Mouse (Mus musculus) adrenal gland, adult (tissue): ENCODE measurements around the gene Kl.

Experiments
- DNase-seq, 2 experiments: peaks; one replicate each; pipeline ENCODE4 v3.0.0; 2022 to 2023; ENCODE audit warnings: low spot score in 1 of 2; ENCODE audit not compliant: inconsistent age in 2 of 2

Kl gene

DNA sequence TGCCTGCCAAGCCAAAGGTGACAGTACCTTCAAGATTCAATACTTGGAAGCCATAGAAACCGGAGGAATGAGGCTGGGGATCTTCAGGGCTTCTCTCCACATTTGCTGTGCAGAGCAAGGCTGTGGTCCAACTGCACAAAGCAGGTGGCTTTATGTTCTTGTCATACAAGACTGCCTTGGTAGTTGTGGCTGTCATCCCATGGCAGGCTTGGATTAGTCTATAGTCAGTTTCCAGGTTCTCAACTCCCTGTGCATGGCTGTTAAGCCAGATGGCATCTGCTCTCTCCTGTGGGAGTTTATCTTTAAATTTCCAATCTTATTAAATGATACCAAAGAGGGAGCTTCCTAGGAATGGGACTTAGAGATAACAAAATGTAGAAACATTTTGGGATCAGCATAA is 9.2 kb downstream of the Kl start:
- no peak for DNase-seq

DNA sequence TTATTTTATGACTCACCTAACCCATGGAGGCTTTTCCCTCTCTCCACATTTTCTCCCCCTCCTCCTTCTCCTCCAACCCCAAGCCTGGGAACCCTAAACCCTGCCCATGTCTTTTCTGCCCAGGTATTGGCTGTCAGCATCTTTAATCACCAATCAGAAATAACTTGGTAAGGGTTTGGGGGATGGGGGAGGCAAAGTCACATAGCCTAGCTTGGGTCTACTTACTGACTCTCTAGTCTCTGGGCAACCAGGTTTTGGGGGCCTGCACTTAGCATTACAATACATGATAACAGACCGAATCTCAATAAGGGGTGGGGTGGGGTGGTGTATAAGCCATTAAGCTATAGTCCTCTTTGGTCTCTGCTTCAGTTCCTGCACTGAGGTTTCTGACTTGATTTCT is 10.3 kb downstream of the Kl start:
- no peak for DNase-seq

GRCm38 (mm10) chr5:150967925-150968324 is 15.5 kb downstream of the Kl start:
- DNase-seq: no peak

DNA sequence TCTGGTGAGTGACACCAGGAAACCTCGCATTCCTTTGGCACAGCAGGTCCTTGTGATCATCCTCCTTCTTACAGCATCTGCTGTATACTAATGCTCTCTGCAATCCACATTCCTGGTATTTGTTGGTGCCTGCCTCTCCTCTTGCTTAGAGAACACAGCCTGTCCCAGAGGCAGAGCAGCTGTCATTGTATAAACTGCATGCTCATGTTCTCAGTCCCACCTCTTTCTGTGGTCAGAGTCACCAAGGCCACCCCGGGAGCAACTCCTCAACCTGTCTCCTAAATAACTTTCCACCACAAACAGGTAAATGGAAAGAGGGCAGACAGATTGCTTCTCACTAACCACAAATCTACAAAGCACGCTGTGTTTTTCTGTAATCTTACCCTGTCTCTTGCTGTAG is 18.1 kb downstream of the Kl start:
- no peak for DNase-seq

DNA sequence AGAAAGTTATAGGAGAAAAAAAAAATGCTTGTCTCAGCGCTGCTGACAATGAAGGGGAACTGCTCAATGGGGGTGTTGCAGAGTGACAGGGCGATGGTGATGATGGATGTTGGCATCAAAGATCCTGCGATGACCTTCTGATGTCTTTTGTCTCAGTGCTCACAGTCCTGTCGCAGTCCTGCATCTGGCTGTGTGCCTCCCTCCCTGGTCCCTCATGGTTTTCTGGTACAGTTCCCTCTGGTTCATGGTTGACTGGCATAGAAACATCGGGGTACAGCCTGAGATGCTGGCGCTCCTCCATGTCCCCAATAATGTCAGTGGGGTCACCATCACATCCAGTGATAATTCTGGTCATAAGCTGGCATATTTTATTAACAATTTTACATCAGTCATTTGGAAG is 18.7 kb downstream of the Kl start:
- no peak for DNase-seq

GRCm38 (mm10) chr5:150974226-150974625 is 21.8 kb downstream of the Kl start:
- DNase-seq: peak in 1 of 2 experiments; percentile 36

GRCm38 (mm10) chr5:150977383-150977958 is 25.1 kb downstream of the Kl start:
- no peak for DNase-seq

DNA sequence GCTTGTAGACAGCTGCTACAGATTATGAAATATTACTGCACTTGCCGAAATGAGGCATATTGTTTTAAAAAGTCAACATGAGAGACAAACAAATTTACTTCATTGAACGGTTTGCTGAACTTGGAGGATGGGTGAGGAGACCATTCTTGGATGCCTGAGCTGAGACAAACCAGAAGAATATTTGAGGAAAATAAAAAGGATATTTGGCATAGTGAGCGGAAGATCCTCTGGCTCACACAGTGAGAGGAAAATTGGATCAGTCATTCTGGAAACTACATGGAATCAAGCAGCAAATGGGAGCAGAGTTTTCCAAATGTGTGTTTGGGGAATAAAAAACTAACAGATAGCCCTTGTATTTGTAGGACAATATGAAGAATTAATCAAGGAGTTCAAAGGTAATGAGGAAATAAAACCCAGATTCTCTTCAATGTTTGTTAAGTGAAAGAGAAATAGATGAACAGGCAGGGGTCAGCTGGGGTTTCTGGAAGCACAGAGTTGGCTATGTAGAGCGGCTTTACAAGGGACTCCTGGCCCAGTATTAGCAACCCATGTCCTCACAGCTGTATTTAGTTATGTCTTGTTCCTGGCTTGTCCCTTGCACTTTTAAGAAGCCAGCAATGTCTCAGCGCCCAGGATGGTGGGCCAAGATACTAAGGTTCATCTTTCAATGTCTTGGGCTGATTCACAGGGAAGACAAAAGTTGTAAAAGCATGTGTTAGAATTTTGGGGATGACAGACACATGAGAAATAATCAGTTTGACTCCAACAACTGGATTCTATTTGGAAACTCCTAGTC is 27.1 kb downstream of the Kl start:
- DNase-seq: no peak

GRCm38 (mm10) chr5:150982082-150982481 is 29.7 kb downstream of the Kl start:
- DNase-seq: no peak

DNA sequence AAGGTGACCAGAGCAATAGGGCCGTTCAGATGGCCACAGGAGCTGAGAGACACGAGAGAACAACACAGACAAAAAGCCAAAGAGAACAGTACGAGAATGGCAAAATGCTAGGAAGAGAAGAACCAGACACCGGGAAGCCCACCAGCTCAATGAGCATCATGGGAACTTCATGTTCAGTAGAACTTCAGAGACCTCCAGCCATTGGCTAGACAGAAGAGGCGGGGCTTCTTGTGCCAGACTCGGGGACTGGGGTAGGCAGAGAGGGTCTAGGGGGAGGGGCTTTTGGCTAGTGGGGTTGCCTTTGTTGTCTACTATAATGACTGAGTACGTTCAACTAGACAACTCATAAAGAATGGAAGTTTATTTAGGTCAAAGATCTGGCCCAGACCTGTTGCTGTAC is 41.7 kb downstream of the Kl start:
- no peak for DNase-seq

DNA sequence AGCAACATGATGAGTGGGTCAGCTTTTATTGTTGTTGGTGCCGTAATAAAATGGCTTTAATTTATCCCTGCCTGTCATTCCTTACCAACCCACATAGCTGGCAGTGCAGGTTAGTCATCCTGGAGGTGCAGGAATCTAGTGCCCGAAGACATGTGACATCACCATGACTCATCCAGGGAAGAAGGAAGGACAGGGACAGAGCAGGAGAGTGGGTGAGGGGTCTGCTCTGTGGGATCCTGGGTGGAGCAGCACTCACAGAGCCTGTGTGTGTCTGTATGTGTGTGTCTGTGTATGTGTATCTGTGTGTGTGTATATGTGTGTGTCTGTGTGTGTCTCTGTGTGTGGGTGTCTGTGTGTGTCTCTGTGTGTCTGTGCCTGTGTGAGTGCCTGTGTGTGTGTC is 44.2 kb downstream of the Kl start:
- peak; percentile 47 to 69 for DNase-seq

GRCm38 (mm10) chr5:151001111-151001510 is 48.7 kb downstream of the Kl start:
- DNase-seq: no peak

DNA sequence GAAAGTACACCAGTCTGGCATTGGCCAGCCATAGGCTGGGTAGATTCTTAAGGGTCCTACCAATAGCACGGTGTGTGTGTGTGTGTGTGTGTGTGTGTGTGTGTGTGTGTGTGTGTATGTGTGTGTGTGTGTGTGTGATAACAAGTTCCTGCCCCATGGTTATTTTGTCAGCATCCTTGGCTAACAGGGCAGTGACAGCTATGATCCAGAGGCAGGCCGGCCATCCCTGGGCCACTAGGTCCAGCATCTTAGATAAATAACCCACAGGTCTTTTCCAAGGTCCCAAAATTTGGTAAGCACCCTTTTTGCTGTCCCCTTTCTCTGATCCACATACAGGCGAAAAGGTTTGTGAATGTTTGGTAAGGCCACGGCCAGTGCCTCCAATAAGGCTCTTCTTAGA is 49.6 kb downstream of the Kl start:
- no peak for DNase-seq

GRCm38 (mm10) chr5:151004216-151004755 is 51.9 kb downstream of the Kl start:
- no peak for DNase-seq

DNA sequence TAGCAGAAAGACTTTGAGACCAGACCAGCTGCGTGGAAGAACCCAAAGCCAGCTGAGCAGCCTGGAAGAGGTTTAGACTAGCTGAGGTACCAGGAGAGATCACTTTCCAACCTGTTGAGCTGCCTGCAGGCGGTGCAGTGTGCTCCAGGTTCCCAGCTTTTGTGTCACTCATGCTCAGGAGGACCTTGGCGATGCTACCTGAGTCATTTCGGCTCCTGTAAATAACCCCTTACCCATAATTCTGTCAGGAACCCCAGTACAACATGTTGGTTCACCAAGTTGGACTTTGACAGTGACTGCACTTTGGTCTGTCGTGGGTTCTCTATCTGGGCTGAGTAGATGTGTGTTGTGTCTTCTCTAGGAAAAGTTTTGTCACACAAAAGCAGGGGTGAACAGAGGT is 66.0 kb downstream of the Kl start:
- no peak for DNase-seq

DNA sequence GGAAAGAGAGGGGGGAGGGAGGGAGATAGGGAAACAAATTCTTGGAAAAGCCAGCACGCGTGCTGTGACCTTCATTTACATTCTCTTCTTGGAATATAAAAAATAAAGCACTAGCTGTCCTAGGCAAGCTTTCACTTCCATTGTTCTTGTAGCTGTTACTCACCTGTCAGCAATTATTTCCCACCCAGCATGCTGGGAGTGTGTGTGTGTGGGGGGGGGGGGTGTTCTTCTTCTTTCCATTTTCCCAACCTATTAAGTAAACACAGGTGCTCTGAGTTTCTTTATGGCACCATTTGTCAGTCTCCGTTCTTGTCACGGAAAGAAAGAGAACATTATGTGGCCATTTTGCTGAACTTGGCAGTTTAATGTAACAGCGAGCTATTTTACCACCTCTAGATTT is 66.6 kb downstream of the Kl start:
- no peak for DNase-seq

GRCm38 (mm10) chr5:151020031-151020820 is 67.8 kb downstream of the Kl start:
- peak in 1 of 2 experiments; percentile 31 for DNase-seq

GRCm38 (mm10) chr5:151020831-151021230 is 68.4 kb downstream of the Kl start:
- DNase-seq: peak in 1 of 2 experiments; percentile 36

DNA sequence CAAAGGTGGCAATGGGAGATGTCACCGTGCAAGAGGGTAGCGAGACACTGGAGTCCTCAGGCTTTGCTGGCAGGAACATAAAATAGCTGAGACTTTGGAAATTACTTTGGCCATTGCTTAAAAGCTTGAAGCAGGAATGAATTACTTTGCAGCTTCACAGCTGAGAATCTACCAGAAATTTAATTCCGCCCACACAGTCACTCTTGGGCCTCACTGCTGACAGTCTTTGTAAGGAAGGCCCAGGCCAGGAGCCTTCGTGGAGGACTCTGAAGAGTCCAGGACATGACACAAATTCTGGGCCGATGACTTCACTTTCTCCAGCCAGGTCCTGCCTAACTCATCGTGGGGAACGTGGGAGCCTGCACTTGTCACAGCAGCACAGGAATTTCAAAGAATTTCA is 69.6 kb downstream of the Kl start:
- DNase-seq: no peak

- DNase-seq: no peak
These were observed 70.5 kb downstream of the Kl start for GRCm38 (mm10) chr5:151022939-151023338.

DNA sequence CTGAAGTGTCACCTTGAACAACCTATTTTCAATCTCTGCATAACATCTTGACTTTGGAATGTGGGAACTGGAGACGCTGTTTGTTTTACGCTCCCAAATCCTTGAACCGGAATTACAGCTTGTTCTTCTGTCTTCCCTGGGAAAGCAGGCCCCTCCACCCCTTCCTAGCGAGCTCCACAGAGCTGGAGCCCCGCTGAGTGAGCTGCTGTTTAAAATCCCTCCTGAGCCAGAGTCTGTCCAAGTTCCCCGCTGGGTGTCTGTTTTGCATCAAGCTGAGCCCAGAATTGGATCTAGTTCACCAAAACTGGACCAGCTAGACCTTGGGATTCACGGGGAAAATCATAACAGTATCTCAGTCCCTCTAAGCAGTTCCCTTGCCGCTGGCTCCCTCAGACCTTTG is 71.1 kb downstream of the Kl start:
- peak in 1 of 2 experiments; percentile 28 for DNase-seq

DNA sequence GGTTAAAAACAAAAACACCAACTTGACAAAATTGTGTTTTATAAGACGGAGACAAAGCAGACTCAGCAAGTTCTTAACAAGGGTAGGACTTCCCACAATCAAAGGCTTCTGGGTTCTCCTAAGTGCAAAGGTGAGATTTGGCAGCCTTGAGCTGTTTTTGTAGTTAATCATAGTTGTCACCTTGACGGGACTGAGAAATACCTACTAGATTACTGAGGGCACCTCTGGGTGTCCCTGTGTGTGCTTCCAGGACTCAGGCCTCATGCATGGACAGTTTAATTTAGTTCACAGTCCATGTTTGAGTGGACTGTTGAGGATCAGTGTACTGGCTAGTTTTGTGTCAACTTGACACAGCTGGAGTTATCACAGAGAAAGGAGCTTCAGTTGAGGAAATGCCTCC is 72.1 kb downstream of the Kl start:
- DNase-seq: no peak
